Mouse (Mus musculus) adrenal gland, adult 2 months (tissue): ENCODE results near the gene Wdr4. TPM values are rescaled to one million over a fixed set of nuclear protein-coding genes. Genes with fewer than 3 reads are reported as not detected.

ENCODE experiments used
- DNase-seq: peaks from one replicate; pipeline ENCODE4 v3.0.0; 2021
- polyA plus RNA-seq: library from polyadenylated mRNA; depleted of rRNA; stranded (reverse); fragments of >200 nt; gene quantifications from 2 replicates; pipeline ENCODE4 v1.2.3, GENCODE M21; 2012
- total RNA-seq, 2 experiments: library from RNA; stranded (reverse); gene quantifications; 2 replicates each; pipeline ENCODE4 v1.2.3; 2021

The Wdr4 gene
- total and polyA plus RNA-seq, 3 experiments: 15.8 to 35.0 (median 19.1) TPM

- no peak for DNase-seq
Measured at GRCm38 (mm10) chr17:31497726-31498125, 22.1 kb downstream of the Wdr4 start.

GRCm38 (mm10) chr17:31494989-31495388, 24.8 kb downstream of the Wdr4 start:
- DNase-seq: no peak

- DNase-seq: peak; percentile 70
Measured at GRCm38 (mm10) chr17:31492416-31492815, 27.4 kb downstream of the Wdr4 start.

- DNase-seq: no peak
Measured at GRCm38 (mm10) chr17:31491355-31491754, 28.4 kb downstream of the Wdr4 start.

GRCm38 (mm10) chr17:31487433-31488060, 32.2 kb downstream of the Wdr4 start:
- no peak for DNase-seq

- DNase-seq: no peak
Measured at GRCm38 (mm10) chr17:31486616-31487198, 33.1 kb downstream of the Wdr4 start.

GRCm38 (mm10) chr17:31479108-31479844, 40.5 kb downstream of the Wdr4 start:
- no peak for DNase-seq

- DNase-seq: no peak
Measured at GRCm38 (mm10) chr17:31478606-31479005, 41.2 kb downstream of the Wdr4 start.

GRCm38 (mm10) chr17:31474388-31474787, 45.4 kb downstream of the Wdr4 start:
- DNase-seq: no peak

GRCm38 (mm10) chr17:31470766-31471418, 48.9 kb downstream of the Wdr4 start:
- DNase-seq: no peak

- peak; percentile 38 for DNase-seq
Measured at GRCm38 (mm10) chr17:31468496-31468895, 51.3 kb downstream of the Wdr4 start.

GRCm38 (mm10) chr17:31466854-31467253, 52.9 kb downstream of the Wdr4 start:
- no peak for DNase-seq

GRCm38 (mm10) chr17:31462506-31462905, 57.3 kb downstream of the Wdr4 start:
- DNase-seq: no peak

GRCm38 (mm10) chr17:31460416-31460815, 59.4 kb downstream of the Wdr4 start:
- DNase-seq: no peak

GRCm38 (mm10) chr17:31456723-31457567, 62.8 kb downstream of the Wdr4 start:
- peak; percentile 66 for DNase-seq

- DNase-seq: peak; percentile 60
Measured at GRCm38 (mm10) chr17:31454056-31454455, 65.7 kb downstream of the Wdr4 start.

GRCm38 (mm10) chr17:31453476-31453875, 66.3 kb downstream of the Wdr4 start:
- DNase-seq: no peak

- DNase-seq: no peak
Measured at GRCm38 (mm10) chr17:31452816-31453215, 67.0 kb downstream of the Wdr4 start.

- DNase-seq: peak; percentile 72
Measured at GRCm38 (mm10) chr17:31451179-31451708, 68.5 kb downstream of the Wdr4 start.

GRCm38 (mm10) chr17:31450206-31450605, 69.6 kb downstream of the Wdr4 start:
- DNase-seq: no peak

GRCm38 (mm10) chr17:31448519-31448918, 71.3 kb downstream of the Wdr4 start:
- no peak for DNase-seq

- no peak for DNase-seq
Measured at GRCm38 (mm10) chr17:31447766-31448165, 72.0 kb downstream of the Wdr4 start.
